Mouse (Mus musculus) heart, embryonic 11.5 days (tissue): Measurements from ENCODE around the gene Lsamp. TPM values are rescaled to one million over a fixed set of nuclear protein-coding genes. Genes with fewer than 3 reads are reported as not detected.

ENCODE experiments used
- ATAC-seq: fragments of 200-750 bp; cut with Nextera tagmentation; replicated peaks from 2 replicates; pipeline ENCODE4 v1.8.0; 2017; ENCODE audit warnings: moderate library complexity; ENCODE audit not compliant: insufficient number of reproducible peaks, low FRiP score, low TSS enrichment
- H3K27ac ChIP-seq: fragments of 300-500 bp; sonication (generic); 2 replicates; pipeline ENCODE4 v1.5.1; 2014; ENCODE audit warnings: mild to moderate bottlenecking, low read depth, low read length
- H3K27me3 ChIP-seq: fragments of 300-500 bp; sonication (generic); 2 replicates; pipeline ENCODE4 v1.6.1; 2014; ENCODE audit warnings: mild to moderate bottlenecking, low read length, mixed read lengths; ENCODE audit not compliant: control insufficient read depth, insufficient read depth
- H3K36me3 ChIP-seq: fragments of 300-500 bp; sonication (generic); 2 replicates; pipeline ENCODE4 v1.6.1; 2014; ENCODE audit warnings: mild to moderate bottlenecking, low read length, moderate library complexity, mixed read lengths; ENCODE audit not compliant: control insufficient read depth, insufficient read depth
- H3K4me1 ChIP-seq: fragments of 300-500 bp; sonication (generic); 2 replicates; pipeline ENCODE4 v1.6.1; 2014; ENCODE audit warnings: low read length; ENCODE audit not compliant: control insufficient read depth, insufficient read depth
- H3K4me2 ChIP-seq: fragments of 300-500 bp; sonication (generic); 2 replicates; pipeline ENCODE4 v1.6.1; 2014; ENCODE audit warnings: mild to moderate bottlenecking, moderate library complexity
- H3K4me3 ChIP-seq: fragments of 300-500 bp; sonication (generic); 2 replicates; pipeline ENCODE4 v1.5.1; 2014; ENCODE audit warnings: low read depth, low read length
- H3K9ac ChIP-seq: fragments of 300-500 bp; sonication (generic); 2 replicates; pipeline ENCODE4 v1.6.1; 2014; ENCODE audit warnings: mild to moderate bottlenecking, low read depth, low read length, moderate library complexity
- H3K9me3 ChIP-seq: fragments of 300-500 bp; sonication (generic); replicated peaks from 2 replicates; pipeline ENCODE4 v1.6.1; 2016; ENCODE audit warnings: low read length; ENCODE audit not compliant: control insufficient read depth
- WGBS: fragments of 180-500 bp; shearing (Covaris S2); extraction: QIAGEN DNeasy Blood & Tissue Kit; methylation state at CpG from one replicate; pipeline ENCODE4 v1.1.7; 2014; ENCODE audit not compliant: insufficient replicate concordance; 5-methylcytosine and 5-hydroxymethylcytosine counted together
- polyA plus RNA-seq: library from polyadenylated mRNA; unstranded; fragments of >200 nt; fragmentation: Nextera tagmentation; extraction: Ambion mirVana; gene quantifications from 2 replicates; pipeline ENCODE4 v1.2.1, GENCODE M21; 2014

Gene Lsamp
- polyA plus RNA-seq, 1 experiment from 2014 or later, result 1.2 TPM

DNA sequence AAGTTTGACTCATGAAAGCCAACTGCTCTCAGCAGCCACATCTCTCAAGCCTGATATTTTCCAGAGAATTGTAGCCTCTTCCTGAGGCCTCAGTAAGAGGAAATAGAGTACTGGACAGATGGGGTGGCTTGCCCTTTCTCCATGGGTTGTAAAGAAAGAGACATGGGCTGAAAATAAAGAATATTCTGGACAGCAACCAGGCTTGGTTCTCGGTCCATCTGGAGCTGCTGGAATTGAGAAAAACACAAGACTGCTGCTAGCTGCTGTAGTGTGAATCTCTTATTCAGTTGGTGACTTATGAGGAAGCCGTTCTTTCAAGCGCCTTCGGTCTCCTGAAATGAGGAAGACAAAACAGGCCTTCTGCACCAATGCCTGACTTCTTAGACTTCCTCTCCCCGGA is 1954.1 kb downstream of the Lsamp start:
- Histone ChIP-seq H3K27me3 (no peaks in the 10 kb centered on the region), H3K4me1 (0 out of 2 replicates have a peak, but pooled peaks cover 3% of the 10 kb centered on the region), H3K4me3 (no peak overlapping the region), H3K9ac (no peak overlapping the region), H3K36me3 (no peaks in the 10 kb centered on the region), H3K9me3 (no peaks in the 10 kb centered on the region), H3K4me2 (no peak overlapping the region), H3K27ac (no peak overlapping the region)
- no peak for ATAC-seq
- 87% methylated on average over 5 of the region's 5 CpGs for WGBS

DNA sequence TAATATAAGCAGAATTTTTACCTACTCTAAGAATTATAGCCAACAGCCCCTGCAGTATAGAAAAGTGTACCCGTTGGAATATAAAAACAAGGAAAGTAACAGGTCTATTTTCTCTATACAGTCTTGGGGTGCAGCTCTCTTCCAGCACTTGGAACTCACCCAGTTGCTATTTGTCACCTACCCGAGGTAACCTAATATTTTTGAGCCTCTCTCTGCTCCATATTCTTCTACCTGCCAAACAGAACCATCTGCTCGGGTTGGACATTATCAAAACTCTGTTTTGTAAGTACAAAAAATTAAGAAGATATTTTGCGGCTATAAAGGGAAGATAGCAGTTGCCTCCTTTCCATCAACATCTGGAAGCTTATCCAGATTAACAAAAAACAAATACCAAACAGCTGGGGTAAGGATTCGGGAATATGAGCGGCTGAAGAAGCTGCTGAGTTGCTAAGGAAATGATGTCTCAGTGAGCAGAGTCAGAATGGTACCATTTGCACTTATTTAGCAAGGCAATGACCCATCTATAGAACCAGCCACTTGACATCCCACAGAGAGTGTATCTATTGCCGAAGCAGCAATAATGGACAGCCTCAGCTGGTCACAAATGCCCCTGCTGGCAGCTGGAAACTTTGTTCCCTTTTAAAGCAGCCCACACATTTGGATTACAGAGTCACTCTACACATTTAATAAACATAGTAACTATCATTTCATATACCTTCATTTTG is 1957.6 kb downstream of the Lsamp start:
- Histone ChIP-seq H3K4me3 (no peak overlapping the region), H3K27ac (no peak overlapping the region), H3K36me3 (no peaks in the 10 kb centered on the region), H3K27me3 (no peaks in the 10 kb centered on the region), H3K4me1 (0 out of 2 replicates have a peak, but pooled peaks cover 3% of the 10 kb centered on the region), H3K9me3 (no peaks in the 10 kb centered on the region), H3K9ac (no peak overlapping the region), H3K4me2 (no peak overlapping the region)
- 78% methylated on average over 7 of the region's 7 CpGs for WGBS
- ATAC-seq, result no peak

DNA sequence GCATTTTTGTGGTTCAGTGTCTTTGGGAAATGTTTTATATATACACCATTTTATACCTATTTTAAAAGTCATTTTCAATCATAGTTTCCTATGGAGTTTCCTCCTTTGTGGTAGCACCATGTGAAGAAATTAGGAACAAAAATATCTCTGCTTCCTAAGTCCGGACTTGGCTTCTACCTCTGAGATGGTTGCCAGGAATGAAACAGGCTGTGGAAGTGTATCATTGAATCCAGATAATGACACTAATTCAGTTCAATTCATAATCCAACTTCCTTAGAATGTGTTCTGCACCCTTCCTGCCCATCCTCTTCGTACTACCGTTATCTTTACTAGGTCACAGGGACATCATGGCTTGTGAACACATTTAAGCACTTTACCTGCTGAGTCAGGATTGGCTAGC is 1973.7 kb downstream of the Lsamp start:
- no peaks in the 10 kb centered on the region for H3K27me3 ChIP-seq
- no peaks in the 10 kb centered on the region for H3K36me3 ChIP-seq
- H3K27ac ChIP-seq, result no peak overlapping the region
- H3K9ac ChIP-seq, result no peak overlapping the region
- H3K4me3 ChIP-seq, result no peak overlapping the region
- WGBS, result 79% methylated on average over 3 of the region's 3 CpGs
- H3K9me3 ChIP-seq, result no peaks in the 10 kb centered on the region
- H3K4me1 ChIP-seq, result no peaks in the 10 kb centered on the region
- H3K4me2 ChIP-seq, result no peak overlapping the region
- no peak for ATAC-seq

DNA sequence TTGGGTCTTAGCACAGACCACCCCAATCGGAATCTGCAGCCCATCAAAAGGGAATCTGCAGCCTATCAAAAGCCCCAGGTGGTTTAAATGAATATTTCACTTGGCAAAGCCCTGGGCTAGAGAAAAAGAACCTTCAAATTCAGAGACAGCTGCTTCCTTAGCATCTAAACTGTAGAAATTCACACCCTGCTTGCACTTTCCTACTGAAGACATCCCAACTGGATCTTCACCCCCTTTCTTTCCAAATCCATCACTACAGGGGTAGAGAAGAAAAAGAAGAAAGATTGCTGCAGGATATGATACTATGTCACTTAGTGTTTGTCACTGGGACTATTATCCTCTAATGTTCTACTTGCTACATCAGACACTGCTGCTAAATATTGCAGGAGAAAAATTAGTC is 1981.5 kb downstream of the Lsamp start:
- Histone ChIP-seq H3K4me1 (no peaks in the 10 kb centered on the region), H3K27ac (no peak overlapping the region), H3K36me3 (no peaks in the 10 kb centered on the region), H3K4me2 (no peak overlapping the region), H3K4me3 (no peak overlapping the region), H3K9me3 (no peaks in the 10 kb centered on the region), H3K9ac (no peak overlapping the region), H3K27me3 (no peaks in the 10 kb centered on the region)
- WGBS, result 69% methylated on average over 1 of the region's 1 CpGs
- ATAC-seq, result no peak

DNA sequence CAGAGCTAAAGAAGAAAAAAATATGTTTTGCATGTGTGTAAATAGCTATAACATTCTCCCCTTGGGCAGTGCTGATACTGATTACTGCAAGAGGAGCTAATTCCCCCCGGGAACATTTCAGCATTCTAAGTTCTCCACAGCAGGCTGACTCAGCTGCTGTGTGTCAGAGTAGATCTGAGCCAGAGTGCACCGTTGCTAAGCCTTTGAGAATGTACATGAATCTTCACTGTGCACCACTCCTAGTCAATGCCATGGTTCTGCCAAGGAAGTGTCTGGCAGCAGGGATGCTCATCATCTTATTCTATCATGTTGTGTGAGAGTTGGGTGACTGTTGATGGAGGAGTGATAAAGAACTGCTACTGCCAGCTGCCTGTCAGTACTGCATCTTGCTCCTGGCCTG is 1985.1 kb downstream of the Lsamp start:
- Histone ChIP-seq H3K4me2 (no peak overlapping the region), H3K27ac (no peak overlapping the region), H3K4me3 (no peak overlapping the region), H3K4me1 (no peaks in the 10 kb centered on the region), H3K9ac (no peak overlapping the region), H3K27me3 (no peaks in the 10 kb centered on the region), H3K9me3 (no peaks in the 10 kb centered on the region), H3K36me3 (no peaks in the 10 kb centered on the region)
- no peak for ATAC-seq
- WGBS, result 72% methylated on average over 2 of the region's 2 CpGs

DNA sequence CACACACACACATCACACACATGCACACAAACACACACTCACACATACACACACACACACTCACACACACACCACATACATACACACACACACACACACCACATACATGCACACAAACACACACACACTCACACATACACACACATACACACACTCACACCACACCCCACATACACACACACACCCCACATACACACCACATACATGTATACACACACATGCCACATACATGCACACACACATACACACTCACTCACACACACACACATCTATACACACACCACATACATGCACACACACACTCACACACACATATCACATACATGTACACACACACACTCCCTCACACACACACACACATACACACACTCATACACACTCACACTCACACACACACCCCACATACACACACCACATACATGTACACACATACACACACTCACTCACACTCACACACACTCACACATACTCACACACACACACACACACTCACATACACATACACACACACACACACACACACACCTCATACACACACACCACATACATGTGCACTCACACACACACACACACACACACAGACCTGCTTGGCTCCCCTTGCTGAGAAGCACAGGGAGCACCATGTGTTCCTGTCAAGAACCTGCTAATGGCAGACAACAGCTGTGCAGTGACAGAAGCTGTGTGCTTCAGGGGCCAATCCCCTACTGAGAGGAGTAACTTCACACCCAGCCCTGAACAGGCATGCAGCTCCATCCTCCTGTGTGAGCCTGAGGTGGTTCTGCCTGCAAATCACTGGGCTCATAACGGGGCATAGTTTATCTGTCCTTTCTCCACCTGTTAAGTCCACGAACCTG is 1990.9 kb downstream of the Lsamp start:
- H3K4me1 ChIP-seq, result no peaks in the 10 kb centered on the region
- 53% methylated on average over 2 of the region's 2 CpGs for WGBS
- no peak overlapping the region for H3K4me2 ChIP-seq
- H3K36me3 ChIP-seq, result no peaks in the 10 kb centered on the region
- H3K4me3 ChIP-seq, result no peak overlapping the region
- no peak overlapping the region for H3K9ac ChIP-seq
- no peaks in the 10 kb centered on the region for H3K9me3 ChIP-seq
- ATAC-seq, result no peak; the same call in 1 of the 2 replicates
- no peaks in the 10 kb centered on the region for H3K27me3 ChIP-seq
- H3K27ac ChIP-seq, result no peak overlapping the region

DNA sequence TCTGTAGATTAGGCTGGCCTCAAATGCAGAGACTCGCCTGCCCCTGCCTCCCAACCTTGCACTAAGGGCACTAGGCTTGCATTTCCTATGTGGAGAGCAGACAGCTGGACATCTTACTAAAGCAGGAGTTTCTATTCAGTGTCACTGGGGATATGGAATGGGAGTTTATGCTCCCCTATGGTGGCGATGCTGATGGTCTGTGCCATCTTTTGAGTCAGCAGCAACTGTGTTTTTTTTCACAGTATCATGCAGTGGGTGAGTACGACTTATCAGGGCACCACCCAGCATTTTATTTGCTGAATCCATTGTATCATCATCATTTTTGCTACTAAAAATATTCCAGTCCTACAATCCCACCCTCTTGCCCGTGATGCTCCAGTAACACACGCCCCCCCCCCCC is 1992.7 kb downstream of the Lsamp start:
- no peaks in the 10 kb centered on the region for H3K27me3 ChIP-seq
- no peaks in the 10 kb centered on the region for H3K36me3 ChIP-seq
- H3K9ac ChIP-seq, result no peak overlapping the region
- 63% methylated on average over 5 of the region's 5 CpGs for WGBS
- ATAC-seq, result no peak
- no peaks in the 10 kb centered on the region for H3K4me1 ChIP-seq
- H3K27ac ChIP-seq, result no peak overlapping the region
- H3K4me2 ChIP-seq, result no peak overlapping the region
- H3K9me3 ChIP-seq, result no peaks in the 10 kb centered on the region
- H3K4me3 ChIP-seq, result no peak overlapping the region

DNA sequence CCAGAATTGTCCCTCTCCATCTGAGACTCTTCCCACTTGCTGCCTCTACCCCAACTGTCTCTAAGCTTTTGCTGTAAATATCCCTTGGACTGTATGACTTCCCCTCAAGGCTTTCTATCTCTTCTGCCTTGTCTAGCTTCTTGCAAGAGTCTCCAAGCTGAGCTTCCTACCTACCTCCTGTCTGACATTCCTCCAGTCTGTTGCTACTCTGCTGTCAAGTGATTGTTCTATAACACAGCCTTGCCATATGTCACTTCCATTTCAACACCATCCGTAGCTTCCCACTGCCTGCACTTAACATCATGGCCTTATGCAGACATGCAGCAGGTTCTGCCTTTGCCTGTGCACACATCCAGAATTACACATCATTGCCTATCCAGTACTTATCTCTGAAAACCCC is 2012.8 kb downstream of the Lsamp start:
- H3K4me3 ChIP-seq, result no peak overlapping the region
- ATAC-seq, result no peak
- H3K9me3 ChIP-seq, result no peaks in the 10 kb centered on the region
- no peak overlapping the region for H3K27ac ChIP-seq
- no peaks in the 10 kb centered on the region for H3K36me3 ChIP-seq
- 47% methylated on average over 1 of the region's 1 CpGs for WGBS
- no peak overlapping the region for H3K9ac ChIP-seq
- H3K4me2 ChIP-seq, result no peak overlapping the region
- H3K27me3 ChIP-seq, result no peaks in the 10 kb centered on the region
- no peaks in the 10 kb centered on the region for H3K4me1 ChIP-seq
